Mouse (Mus musculus): ENCODE data around the gene Speer2. TPM values are rescaled to one million over a fixed set of nuclear protein-coding genes. Genes with fewer than 3 reads are reported as not detected.

Speer2 gene
- not detected for total RNA-seq (2022)

GRCm38 (mm10) chr16:69863644-69864043, at the start of gene Speer2:
Gene Speer2, minus strand, starts transcription at chr16:69863744.
- no peak for DNase-seq (ENCODE audit: low spot score in 2 of 2)

GRCm38 (mm10) chr16:69904303-69904702, 40.8 kb upstream of the Speer2 start:
- DNase-seq (ENCODE audit: low spot score in 2 of 2), result no peak

GRCm38 (mm10) chr16:69880712-69881111, 17.2 kb upstream of the Speer2 start:
- DNase-seq (ENCODE audit: low spot score in 2 of 2), result no peak

DNA sequence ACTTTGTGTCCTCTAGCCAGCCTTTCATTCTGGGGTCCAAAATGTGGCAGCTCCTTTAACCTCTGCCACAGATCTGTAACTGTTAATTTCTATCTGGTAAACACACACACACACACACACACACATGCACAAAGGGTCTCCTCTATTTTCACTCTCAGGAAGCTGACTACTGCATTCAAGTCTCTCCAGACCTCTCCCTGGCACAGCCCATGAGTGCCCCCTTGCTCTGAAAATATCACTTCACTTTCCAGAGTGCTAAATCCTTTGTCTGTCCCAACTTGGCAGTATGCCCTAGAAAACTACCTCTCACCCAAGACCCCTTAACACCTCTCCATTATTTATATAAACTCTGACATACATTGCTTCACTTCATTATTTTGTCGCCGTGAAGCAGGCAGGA, 26.9 kb downstream of the Speer2 start:
- DNase-seq (ENCODE audit: low spot score in 2 of 2), result no peak

GRCm38 (mm10) chr16:69813652-69814051, 49.9 kb downstream of the Speer2 start:
- DNase-seq (ENCODE audit: low spot score in 2 of 2), result no peak

Data from layer of hippocampus, adult 8-10 months (tissue).